Mouse (Mus musculus) limb, embryonic 14.5 days (tissue): ENCODE results near the gene D7Ertd443e. TPM values are rescaled to one million over a fixed set of nuclear protein-coding genes. Genes with fewer than 3 reads are reported as not detected.

Experiments used
- ATAC-seq: fragments of 200-750 bp; cut with Nextera tagmentation; 2 replicates; pipeline ENCODE4 v1.8.0; 2017; ENCODE audit warnings: low read depth, moderate number of reproducible peaks, moderate TSS enrichment; ENCODE audit not compliant: low FRiP score
- DNase-seq: peaks from one replicate; pipeline ENCODE4 v3.0.0-alpha.2; 2015; ENCODE audit warnings: low spot score
- H3K27ac ChIP-seq: fragments of 300-500 bp; sonication (generic); replicated peaks from 2 replicates; pipeline ENCODE4 v1.5.1; 2014; ENCODE audit warnings: low read depth, mild to moderate bottlenecking, low read length, moderate library complexity, mixed read lengths
- H3K27me3 ChIP-seq: fragments of 300-500 bp; sonication (generic); 2 replicates; pipeline ENCODE4 v1.6.1; 2014; ENCODE audit warnings: low read length, mixed read lengths; ENCODE audit not compliant: control insufficient read depth, insufficient read depth
- H3K36me3 ChIP-seq: fragments of 300-500 bp; sonication (generic); 2 replicates; pipeline ENCODE4 v1.6.1; 2014; ENCODE audit warnings: mild to moderate bottlenecking, low read length, moderate library complexity, mixed read lengths; ENCODE audit not compliant: control insufficient read depth, insufficient read depth
- H3K4me1 ChIP-seq: fragments of 300-500 bp; sonication (generic); 2 replicates; pipeline ENCODE4 v1.6.1; 2014; ENCODE audit warnings: antibody characterized with exemption, low read length, mixed read lengths; ENCODE audit not compliant: control insufficient read depth, insufficient read depth
- H3K4me2 ChIP-seq: fragments of 300-500 bp; sonication (generic); replicated peaks from 2 replicates; pipeline ENCODE4 v1.6.1; 2014; ENCODE audit warnings: low read depth, mild to moderate bottlenecking, low read length, moderate library complexity; ENCODE audit not compliant: severe bottlenecking
- H3K4me3 ChIP-seq: fragments of 300-500 bp; sonication (generic); replicated peaks from 2 replicates; pipeline ENCODE4 v1.5.1; 2014; ENCODE audit warnings: low read length
- H3K9ac ChIP-seq: fragments of 300-500 bp; sonication (generic); 2 replicates; pipeline ENCODE4 v1.6.1; 2014; ENCODE audit warnings: mild to moderate bottlenecking, low read depth, low read length, moderate library complexity; ENCODE audit not compliant: severe bottlenecking
- H3K9me3 ChIP-seq: fragments of 300-500 bp; sonication (generic); 2 replicates; pipeline ENCODE4 v1.6.1; 2016; ENCODE audit warnings: low read length; ENCODE audit not compliant: control insufficient read depth
- POLR2A ChIP-seq: fragments of 200-500 bp; IDR thresholded peaks from 2 replicates; pipeline ENCODE4 v1.8.0; 2012; ENCODE audit warnings: inconsistent platforms, mild to moderate bottlenecking, moderate library complexity, borderline replicate concordance; ENCODE audit not compliant: insufficient read depth, insufficient read length; ENCODE audit errors: extremely low read depth
- WGBS: fragments of 180-500 bp; shearing (Covaris S2); extraction: QIAGEN DNeasy Blood & Tissue Kit; methylation state at CpG from one replicate; pipeline ENCODE4 v1.1.7; 2014; 5-methylcytosine and 5-hydroxymethylcytosine counted together
- polyA plus RNA-seq, 2 experiments: library from polyadenylated mRNA; depleted of rRNA in 1 of 2; stranded (reverse) in 1 of 2; unstranded in 1 of 2; fragments of >200 nt; fragmentation: Nextera tagmentation in 1 of 2; extraction: Ambion mirVana in 1 of 2; gene quantifications; 2 replicates each; pipeline versions ENCODE4 v1.2.1 to v1.2.3; 2012 to 2014

Gene D7Ertd443e
- polyA plus RNA-seq, 2 experiments: 1.1 to 1.3 TPM

DNA sequence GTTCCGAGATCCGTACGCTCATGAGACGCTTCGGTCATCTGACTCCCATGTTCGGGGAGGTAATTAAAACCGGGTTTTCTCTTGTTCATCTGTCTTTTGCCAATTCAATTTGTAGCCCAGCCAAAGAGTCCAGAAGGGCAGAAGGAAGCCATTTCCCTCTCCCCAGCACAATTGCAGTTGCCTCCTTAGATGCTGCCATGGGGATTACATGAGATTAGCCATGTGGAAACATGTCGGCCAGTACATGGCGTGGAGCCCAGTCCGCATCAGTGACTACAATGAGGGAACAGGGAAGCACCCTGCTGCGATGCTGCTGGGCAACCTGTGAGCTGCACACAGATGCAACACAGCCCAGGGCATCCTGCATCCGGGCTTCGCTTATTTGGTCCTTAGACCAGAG, 23.2 kb upstream of the D7Ertd443e start:
- Histone ChIP-seq H3K4me3 (no peak overlapping the region), H3K27me3 (no peaks in the 10 kb centered on the region), H3K36me3 (no peaks in the 10 kb centered on the region), H3K27ac (no peak overlapping the region), H3K9me3 (no peaks in the 10 kb centered on the region), H3K4me2 (no peak overlapping the region), H3K9ac (no peak overlapping the region), H3K4me1 (peaks cover 10% of the 10 kb centered on the region)
- DNase-seq (no peak), ATAC-seq (no peak)
- 76% methylated on average over 13 of the region's 13 CpGs for WGBS
- no peak for TF ChIP-seq POLR2A

DNA sequence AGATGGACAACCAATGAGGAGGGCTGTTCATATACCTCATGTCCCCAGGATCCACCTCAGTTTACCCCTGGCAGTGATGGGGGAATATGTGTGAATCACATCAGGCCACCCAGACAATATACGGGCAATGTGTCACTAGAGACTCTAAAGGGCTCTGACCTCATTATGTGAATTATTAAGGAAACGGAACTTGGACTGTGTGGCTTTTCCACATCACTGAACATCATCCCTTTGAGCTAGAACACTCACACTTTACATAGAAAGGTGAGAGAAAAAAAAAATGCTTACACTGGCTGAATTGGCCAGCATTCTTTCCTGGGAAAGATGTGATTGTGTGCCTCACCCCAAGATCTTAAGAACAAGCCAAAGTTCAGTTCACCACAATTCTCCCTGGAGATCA, 15.3 kb upstream of the D7Ertd443e start:
- H3K4me2 ChIP-seq: no peak overlapping the region
- WGBS: 80% methylated on average over 2 of the region's 2 CpGs

DNA sequence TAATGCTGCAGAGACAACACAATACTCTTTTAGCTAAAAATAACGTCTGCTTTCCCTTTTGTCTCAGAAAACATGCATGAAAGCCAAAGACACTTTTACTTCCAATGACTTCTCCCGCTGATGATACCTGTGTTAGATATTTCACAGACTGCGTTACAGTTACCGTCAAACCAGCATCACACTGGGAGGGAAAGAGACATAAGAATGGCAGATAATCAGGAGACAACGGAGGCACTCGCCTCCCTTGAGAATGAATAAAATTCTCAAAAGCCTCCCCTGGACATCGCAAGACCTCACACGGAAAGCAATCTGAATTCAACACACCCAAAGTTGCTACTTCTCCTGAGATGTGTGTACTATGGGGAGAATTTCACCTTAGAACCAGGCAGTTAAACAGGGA, 11.3 kb upstream of the D7Ertd443e start:
- 85% methylated on average over 8 of the region's 8 CpGs for WGBS
- TF ChIP-seq POLR2A: no peak

More for the DNA sequence above, 15.3 kb upstream of the D7Ertd443e start:
- no peaks in the 10 kb centered on the region for H3K27me3 ChIP-seq
- no peak for DNase-seq
- H3K36me3 ChIP-seq: no peaks in the 10 kb centered on the region
- ATAC-seq: no peak
- no peak overlapping the region for H3K9ac ChIP-seq
- H3K4me1 ChIP-seq: peaks cover 7% of the 10 kb centered on the region
- TF ChIP-seq POLR2A: no peak
- H3K27ac ChIP-seq: no peak overlapping the region
- H3K9me3 ChIP-seq: no peaks in the 10 kb centered on the region
- H3K4me3 ChIP-seq: no peak overlapping the region

DNA sequence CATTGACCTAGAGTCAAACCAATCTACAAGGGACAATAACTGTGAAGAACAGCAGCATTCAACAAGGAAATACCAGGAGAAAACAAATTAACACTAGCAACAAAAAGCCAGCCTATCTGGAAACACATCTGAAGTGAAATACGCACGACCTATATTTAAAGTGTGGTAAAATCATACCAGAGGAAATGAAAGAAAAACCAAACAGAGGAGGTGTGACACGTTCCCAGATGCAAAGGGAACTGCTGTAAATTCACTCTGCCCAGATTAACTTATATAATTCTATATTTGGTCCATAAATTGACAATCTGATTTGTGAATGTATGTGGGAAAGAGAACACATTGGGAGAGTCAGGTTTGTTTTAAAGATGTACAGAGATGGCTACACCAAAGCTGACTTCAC, 2.7 kb downstream of the D7Ertd443e start:
- DNase-seq (no peak), ATAC-seq (no peak)

More for the DNA sequence above, 11.3 kb upstream of the D7Ertd443e start:
- H3K27me3 ChIP-seq: no peaks in the 10 kb centered on the region
- no peak overlapping the region for H3K9ac ChIP-seq
- H3K9me3 ChIP-seq: no peaks in the 10 kb centered on the region
- H3K4me1 ChIP-seq: peaks cover 7% of the 10 kb centered on the region
- no peak for ATAC-seq
- no peak overlapping the region for H3K27ac ChIP-seq
- H3K4me2 ChIP-seq: no peak overlapping the region
- H3K36me3 ChIP-seq: no peaks in the 10 kb centered on the region
- DNase-seq: no peak
- H3K4me3 ChIP-seq: no peak overlapping the region

DNA sequence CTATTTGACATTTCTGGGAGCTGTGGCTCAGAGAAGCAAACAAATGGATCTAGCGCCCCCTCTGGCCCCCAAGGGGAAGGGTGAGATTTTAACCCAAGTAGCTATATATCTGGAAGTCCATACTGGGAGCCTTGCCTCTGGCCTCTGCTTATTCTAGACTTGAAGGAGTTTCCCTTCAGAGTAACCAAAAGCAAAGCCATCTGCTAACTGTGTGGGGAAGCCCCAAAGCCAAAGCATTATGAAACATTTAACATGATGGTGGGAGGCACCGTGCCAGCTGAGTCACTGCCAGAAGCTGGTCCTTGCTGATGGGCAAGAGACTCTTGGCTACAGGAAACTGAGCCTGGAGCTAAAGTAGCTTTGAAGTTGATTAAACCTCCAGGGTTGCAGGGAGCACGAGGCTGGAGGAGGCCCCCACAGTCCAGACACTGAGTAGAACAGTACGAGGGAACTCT, 4.0 kb downstream of the D7Ertd443e start:
- DNase-seq (peak; percentile 87), ATAC-seq (peak; percentile 80)
- Histone ChIP-seq H3K27me3 (no peaks in the 10 kb centered on the region), H3K9ac (no peak overlapping the region), H3K36me3 (no peaks in the 10 kb centered on the region), H3K9me3 (no peaks in the 10 kb centered on the region), H3K27ac (peak overlapping the region; percentile 65), H3K4me1 (peaks cover 24% of the 10 kb centered on the region), H3K4me2 (no peak overlapping the region), H3K4me3 (no peak overlapping the region)
- no peak for TF ChIP-seq POLR2A
- 17% methylated on average over 4 of the region's 4 CpGs for WGBS

More for the DNA sequence above, 2.7 kb downstream of the D7Ertd443e start:
- no peaks in the 10 kb centered on the region for H3K9me3 ChIP-seq
- WGBS: 55% methylated on average over 3 of the region's 3 CpGs
- no peak for TF ChIP-seq POLR2A
- H3K27me3 ChIP-seq: no peaks in the 10 kb centered on the region
- H3K4me2 ChIP-seq: no peak overlapping the region
- peaks cover 21% of the 10 kb centered on the region for H3K4me1 ChIP-seq
- H3K27ac ChIP-seq: no peak overlapping the region
- H3K9ac ChIP-seq: no peak overlapping the region
- no peak overlapping the region for H3K4me3 ChIP-seq
- no peaks in the 10 kb centered on the region for H3K36me3 ChIP-seq

DNA sequence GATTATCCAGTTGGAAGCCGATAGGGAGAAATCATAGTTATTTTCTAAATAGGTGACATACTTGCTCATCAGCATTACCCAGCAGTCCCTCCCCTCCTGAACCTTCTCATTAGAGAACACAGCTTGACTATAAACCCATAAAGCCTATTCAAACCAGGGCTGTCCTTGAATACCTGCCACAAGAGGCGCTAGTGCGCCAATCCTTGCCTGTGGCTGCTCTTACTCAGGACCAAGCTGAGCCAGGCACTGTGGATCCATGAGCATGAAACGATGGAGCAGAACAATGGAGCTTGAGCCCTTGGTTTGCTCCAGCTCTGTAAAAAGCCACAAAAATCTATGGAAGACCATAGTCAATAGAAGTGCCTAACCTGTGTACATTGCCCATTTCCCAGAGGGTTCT, 7.2 kb downstream of the D7Ertd443e start:
- Histone ChIP-seq H3K27ac (no peak overlapping the region), H3K27me3 (no peaks in the 10 kb centered on the region), H3K4me3 (no peak overlapping the region), H3K9ac (no peak overlapping the region), H3K36me3 (no peaks in the 10 kb centered on the region), H3K9me3 (no peaks in the 10 kb centered on the region), H3K4me1 (peaks cover 27% of the 10 kb centered on the region), H3K4me2 (no peak overlapping the region)
- WGBS: 50% methylated on average over 4 of the region's 4 CpGs
- ATAC-seq (no peak), DNase-seq (peak; percentile 60)
- no peak for TF ChIP-seq POLR2A
